Mouse (Mus musculus) yolk sac, embryonic 10.5 days (tissue): ENCODE data around the gene Frrs1l.

Experiments used
- DNase-seq: peaks from one replicate; pipeline ENCODE4 v3.0.0-alpha.2; 2017; ENCODE audit warnings: low spot score

The Frrs1l gene

DNA sequence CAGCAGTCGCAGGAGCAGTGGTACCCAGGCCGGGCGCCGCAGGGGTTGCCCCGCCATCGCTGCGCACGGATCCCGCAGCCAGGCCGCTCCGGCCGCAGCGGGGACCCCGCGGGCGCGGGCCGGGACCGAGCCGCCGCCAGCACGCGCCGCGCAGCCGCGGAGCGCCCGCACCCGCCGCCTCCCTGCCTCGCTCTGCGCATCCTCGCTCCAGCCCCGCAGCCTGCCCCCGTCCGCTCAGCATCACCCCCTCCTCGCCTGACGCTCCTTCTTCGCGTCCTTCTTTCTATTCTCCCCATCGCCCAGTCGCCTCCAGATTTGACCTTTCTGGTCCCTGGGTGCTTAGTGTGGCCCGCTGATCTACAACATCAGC is at the start of gene Frrs1l:
Gene Frrs1l, minus strand, starts transcription at position 177 of the 370 bp plus-strand sequence.
- DNase-seq = no peak

DNA sequence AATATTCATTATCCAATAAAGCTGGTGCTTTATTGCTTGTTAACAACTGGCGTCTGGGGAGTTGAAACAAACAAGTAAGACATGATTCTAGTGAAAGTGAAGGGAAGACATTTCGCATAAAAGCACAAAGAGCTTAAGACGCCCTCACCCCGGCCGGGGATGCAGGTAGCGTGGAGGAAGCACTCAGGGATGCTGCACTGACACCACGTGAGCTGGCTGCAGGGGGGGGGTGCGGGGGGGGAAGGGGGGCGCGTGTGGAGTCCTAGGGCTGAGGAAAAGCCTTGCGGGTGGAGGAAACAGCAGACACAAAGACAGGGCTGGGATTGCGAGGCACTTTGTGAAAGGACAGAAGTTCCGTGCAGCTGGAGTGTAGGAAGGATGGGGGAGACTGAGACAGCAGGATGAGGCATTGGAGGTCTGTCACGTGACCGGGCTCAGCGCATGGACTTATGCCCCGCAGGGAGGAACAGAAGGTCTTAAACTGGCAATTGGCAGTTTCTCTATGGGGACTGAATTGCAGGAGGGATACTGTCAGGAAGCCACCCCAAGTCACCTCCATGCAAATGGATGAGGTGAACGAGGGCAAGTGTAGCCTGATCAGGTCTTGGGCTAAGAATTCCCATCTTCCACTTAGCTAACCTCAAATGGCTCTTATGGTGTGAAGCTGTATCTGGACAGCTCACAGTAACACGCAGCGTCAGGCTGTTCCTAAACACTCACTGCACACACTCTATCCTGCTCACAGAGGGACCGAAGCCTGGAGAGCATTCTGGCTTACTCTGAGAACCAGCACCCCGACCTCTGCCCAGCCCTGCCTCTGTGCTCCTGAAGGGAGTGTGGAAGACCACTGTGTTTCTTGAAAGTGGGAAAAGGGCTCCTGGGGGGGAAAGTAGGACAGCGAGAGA is 49.2 kb upstream of the Frrs1l start:
- DNase-seq = no peak

DNA sequence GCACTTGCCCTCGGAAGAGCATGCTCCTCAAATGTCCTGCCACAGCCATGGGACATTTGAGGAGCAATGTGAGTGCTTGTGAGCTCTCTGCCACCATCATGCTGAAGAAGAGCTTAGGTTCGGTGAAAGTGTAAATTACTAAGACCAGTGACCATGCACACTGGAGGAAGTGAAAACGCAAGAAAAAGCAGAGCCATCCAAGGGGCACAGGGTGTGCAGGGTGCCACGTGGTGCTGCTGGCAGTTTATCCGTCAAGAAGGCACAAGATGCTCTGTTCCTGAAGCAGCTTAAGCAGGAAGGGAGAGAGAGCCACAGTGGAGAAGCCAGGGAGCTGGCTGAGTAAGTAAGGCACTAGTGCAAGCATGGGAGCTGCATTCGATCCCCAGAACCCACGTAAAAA is 47.4 kb upstream of the Frrs1l start:
- DNase-seq = no peak

DNA sequence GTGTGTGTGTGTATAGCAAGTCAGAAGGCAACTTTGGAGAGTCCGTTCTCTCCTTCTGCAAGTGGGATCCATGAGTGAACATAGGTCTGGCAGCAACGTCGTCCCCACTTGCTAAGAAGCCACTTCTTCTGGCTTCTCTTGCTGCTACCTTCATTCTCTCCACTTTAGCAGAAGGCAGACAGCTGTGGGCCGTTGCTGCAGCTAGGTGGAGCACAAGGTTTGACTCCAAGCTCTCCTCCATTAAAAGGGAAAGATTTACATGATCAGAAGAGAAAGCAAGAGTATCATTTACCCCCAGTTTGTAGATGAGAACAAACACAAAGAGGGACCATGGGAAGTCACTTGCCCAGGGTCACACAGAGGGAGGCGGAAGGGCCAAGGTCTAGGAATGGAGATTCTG is 44.0 kb upstream of the Frrs1l start:
- DNase-seq = no peak

DNA sequence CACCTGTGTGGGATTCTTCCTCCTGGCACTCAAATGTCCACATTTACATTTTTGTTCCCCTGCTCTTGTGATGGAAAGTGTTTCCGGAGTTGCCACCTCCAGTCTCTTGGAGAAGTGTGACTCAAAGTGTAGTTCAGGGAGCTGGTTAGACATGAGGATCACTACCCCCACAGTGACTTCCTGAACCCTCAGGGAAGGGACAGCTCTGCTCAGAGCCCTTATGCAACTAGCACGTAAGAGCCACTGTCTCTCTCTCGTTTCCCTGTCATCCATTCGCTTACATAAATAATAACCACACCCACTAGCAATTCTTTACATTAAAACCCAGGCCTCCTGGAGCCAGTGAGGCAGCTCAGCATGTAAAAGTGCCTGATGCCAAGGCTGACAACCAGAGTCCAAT is 41.2 kb upstream of the Frrs1l start:
- DNase-seq = no peak

DNA sequence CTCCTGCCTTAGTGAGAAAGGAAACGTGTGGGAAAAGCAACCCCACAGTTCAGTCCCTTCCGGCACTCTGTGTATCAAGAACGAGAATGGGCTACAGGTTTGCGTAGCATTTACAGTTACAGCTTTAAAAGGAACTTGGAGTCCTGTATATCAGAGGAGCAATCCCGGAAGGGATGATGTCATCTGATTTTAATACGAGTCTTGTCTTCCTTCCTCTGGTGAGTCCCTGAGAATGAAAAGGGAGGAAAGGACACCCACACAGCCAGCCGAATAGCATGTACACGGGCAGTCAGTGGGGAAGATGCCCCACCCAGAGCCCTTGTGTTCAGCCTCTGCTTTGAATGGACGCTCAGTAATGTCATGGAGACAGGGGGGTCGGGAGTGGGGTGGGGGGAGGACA is 37.8 kb upstream of the Frrs1l start:
- no peak for DNase-seq

DNA sequence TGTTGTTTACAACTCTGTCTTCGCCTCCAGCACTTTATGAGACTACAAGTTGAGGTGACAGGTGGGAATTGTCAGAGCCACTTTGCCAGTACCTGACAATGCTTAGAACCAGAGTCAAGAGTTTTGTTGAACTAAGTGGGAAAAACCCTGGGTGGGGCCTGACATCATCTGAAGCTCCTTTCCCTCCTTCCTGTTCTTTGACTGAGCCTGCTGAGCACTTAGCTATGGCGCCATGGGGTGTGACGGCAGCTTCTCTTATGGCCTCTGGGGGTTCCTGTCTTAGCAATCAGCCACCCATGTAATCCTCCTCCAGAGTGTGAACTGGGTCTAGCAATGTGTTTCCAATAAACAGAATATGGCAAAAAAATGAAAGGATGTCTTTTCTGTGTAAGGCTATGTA is 33.3 kb upstream of the Frrs1l start:
- no peak for DNase-seq

DNA sequence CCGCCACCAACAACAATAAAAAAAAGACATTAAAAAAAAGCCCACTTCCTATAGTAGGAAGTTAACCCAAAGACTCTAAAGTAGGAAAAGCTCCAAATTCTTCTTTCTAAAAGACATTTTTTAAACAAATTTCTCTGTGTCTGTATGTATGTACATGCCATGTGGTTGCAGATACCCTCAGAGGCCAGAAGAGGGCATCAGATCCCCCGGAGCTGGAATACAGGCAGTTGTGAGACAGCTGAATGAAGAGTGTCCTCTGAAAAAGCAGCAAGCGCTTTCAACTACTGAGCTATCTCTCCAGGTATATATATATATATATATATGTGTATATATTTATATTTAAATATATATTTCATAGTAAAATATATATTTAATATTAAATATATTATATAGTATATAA is 31.1 kb upstream of the Frrs1l start:
- no peak for DNase-seq

DNA sequence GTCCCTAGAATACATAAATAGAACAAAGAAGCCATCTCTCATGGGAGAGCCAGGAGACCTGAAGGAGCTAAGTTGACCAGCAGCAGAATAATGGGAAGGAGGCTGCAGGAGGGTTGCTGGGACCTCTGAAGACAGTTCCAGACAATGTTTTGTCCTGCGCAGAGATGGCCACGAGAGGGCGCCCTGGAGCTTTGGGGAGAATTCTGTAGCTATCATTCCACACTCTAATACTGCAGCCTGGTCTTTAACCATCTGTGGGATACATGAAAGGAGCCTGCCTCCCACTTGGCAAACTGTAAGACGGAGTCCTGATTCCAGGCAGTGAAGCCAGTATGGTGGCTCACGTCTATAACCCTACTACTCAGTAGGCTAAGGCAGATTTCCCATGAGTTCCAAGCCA is 27.0 kb upstream of the Frrs1l start:
- peak; percentile 39 for DNase-seq

DNA sequence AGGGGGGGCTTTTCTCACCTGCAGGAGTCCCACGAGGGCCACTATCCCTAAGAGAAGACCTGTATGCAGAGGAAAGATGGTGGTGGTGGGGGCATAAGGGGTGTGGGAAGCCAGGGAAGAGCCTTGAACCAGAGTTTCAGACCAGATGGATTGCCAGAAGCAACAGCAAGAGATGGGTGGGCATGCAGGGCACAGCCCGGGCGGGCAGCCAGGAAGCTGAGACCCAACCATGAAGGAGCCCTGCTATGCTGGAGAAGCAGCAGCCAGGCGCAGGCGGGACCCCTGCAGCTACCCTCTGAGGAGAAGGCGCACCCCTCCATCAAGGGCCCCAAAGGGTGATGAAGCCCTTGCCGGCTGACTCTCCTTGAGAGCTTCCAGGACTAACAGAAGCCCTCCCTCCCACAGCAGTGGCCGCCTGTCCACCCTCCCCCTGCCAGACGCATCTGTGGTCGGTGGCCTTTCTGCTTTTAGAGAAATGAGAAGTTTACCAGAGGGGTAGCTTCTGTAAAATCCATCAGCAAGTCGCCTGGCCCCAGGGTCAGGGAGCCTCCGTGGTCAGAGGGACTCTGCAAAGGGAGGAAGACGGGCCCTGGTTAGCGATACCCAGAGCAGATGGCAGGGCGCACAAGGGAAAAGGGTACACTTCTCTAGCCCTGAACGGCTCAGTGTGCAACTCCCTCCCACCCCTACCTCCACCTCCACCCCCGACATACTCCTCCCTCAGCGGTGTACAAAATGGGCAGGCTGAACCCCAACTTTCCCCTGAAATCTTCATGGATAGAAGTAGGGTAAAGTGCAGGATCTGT is 26.4 kb upstream of the Frrs1l start:
- DNase-seq = no peak

DNA sequence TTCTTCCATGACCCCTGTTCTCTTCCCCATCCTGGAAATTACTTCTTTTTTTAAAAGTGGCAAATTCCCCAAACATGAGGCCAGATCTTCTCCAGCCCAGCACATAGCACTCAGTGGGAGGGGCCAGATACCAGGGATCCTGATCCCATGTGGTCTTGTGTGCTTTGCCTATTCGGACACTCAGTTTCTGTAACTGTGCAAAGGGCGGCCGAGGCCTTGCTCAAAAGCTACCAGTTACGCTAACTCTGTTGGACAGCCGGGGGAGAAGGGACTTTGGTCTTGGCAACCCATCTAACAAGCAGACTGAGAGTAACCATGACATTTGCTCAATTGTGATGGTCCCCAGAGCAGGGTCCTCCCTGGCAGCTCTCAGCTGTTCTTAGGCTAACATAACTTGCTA is 24.8 kb upstream of the Frrs1l start:
- DNase-seq = no peak

DNA sequence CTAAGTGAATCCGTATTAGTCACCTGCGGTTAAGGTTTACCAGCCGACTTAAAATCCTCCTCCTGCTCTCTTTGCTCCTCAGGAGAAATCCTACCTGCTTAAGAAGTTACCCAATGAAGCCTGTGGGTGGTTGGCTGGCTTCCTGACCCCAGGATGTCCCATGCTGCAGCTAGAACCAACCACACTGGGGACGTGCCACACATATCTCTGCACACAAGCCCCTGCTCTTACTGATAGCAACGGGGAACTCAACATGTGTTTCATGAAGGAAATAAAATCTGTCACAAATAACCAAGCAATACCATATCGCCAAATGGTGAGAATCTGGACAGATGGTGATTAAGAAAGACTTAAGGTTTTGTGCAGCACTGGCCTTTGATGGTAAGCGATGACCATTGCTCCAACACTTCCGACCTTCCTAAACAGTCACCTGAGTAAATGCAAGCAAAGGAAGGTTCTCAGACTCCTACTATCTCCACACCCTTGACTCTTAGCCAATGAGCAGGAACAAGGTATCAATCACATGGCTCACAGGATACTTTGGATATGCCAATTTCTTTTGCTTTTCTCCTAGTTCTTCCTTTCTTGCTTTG is 21.4 kb upstream of the Frrs1l start:
- no peak for DNase-seq

DNA sequence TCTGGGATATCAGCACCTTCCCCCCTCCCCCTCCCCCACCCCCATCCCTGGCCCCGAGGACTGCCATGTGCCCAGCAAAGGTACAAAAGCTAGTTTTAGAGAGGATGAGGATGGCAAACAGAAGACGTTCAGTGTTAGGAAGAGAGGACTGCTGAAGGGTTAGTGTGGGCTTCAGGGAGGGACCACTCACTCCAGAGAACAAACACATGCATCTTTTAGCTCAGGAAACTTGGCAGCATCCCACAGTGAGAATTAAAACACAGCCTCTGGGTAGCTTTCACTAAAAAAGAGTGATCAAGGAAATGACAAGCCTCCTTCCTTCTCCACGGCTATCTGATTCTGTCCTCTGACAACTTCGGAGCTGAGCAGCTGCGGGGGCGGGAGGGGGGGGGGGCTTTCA is 20.7 kb upstream of the Frrs1l start:
- no peak for DNase-seq

DNA sequence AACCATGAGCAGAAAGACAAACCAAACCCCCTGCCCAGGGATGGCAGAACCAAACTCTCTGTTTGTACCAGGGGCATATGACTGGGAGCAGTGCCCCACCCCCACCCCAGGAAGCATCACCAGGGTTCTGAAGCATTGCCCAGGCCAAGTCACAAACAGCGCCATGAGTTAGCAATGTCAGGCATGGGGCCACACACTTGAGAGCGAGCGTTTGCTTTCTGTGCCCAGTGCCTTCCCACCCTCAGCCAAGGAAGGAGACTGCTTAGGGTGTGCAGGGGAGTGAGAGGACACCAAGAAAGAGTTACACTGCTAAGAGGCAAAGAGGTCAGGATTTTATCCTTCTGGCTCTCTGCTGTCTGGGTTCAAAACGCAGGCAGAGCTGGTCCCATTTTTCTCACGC is 20.2 kb upstream of the Frrs1l start:
- DNase-seq = no peak

DNA sequence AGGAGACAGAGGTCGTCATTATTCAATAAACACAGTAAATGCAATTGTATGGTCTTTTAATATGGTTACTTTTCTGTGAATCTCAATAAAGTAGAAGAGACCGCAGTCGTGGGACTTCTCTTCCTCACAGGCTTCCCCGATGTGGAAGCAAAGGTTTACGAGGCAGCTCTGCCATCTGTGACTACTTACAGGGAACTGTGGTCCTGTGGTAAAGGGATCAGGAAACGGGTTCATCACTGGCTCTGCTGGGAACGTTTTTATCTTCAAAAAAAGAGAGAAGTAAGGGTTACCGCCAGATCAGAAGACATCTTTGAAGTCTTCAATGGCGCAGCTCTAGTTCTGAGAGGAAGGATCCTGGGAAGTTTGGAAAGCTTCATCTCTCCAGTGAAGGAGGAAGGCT is 17.5 kb upstream of the Frrs1l start:
- DNase-seq = no peak

DNA sequence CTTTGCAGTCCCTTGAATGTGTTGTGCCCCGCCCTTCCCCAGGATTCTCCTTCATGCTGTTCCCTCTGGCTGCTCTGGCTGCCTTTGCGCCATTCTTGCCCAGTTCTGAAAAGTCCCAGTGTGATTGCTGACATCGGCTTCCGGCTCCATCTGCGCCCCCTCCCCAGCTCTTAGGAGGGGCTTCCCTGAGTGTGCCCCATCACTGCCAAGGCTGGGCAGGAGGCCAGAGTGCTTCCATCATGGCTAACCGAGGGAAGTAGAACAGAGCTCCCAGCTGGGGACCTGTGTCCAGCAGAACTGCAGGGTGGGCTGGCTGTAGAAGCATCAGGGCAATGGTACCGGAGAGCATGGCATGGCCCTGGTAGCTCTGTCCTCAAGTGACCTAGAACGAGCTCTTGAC is 14.8 kb upstream of the Frrs1l start:
- DNase-seq = no peak

DNA sequence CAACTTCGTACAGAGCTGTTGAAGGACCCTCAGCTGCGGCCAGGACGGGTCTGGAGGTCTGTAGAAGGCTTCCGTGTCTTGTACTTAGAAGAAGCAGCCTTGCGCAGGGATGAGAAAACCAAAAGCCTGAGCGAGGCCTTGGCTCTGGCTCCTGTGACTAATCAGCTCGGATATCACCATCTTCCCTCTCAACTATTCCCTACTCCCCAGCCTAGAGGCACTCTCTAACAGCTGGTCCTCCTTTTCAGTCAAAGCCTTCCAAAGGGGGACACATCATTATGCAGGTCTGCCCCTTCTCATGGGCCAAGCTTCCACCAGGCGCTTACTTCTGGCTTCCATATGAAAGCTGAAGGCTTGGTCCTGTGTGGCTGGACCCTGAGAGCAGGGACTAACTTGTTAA is 13.7 kb upstream of the Frrs1l start:
- DNase-seq = no peak

DNA sequence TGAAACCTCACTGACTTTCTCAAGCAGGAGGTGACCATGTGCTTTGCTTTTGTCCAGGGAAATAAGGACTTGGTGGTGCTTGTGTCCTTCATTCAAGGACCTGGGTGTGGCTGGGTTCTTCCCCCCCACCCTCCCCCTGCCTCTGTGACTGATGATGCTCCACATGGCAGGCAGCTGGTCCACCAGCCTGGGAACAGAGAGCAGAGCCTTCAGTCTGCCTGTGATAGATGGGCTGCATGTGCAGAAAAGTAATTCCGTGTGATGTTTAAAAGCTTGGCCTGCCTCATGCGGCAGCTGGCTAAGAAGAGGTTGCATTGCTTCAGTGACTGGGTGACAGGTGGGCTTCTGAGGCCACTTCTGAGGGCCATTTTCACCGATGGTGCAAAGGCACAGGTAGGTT is 12.6 kb upstream of the Frrs1l start:
- no peak for DNase-seq

DNA sequence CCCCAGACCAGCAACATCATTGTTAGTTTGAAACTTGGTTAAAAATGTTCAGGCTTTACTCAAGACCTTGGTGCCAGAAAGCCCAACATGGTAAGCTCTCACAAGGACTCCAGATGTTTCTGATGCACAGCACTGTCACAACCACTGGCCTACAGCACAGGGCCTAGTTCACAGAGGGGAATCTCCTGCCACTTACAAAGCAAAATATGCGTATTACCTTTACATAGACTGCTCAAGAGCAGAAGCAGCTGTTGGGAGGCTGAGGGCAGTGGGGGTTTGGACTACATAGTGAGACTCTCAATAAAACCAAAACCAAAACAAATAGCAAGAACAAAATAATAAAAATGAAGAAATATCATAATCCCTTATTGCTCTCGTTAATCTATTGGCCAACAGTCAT is 11.2 kb upstream of the Frrs1l start:
- DNase-seq = no peak

DNA sequence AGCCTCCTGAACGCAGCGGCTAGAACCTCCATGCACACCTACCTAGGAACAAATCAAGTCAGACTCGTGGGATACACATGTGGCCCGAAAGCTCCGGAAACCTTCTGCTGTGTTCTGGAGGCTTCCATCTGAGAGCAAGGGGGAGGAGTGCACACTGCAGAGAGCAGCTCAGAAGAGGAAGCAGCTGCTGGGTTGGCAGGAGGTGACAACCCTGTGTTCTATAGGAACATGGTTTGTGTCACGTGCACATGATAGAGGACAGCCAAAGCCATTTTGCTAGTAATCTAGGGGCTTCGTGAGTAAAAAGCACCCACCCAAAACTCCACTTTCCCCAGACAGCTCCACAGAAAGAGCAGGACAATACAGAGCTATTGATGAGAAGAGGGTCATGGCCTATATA is 3.1 kb upstream of the Frrs1l start:
- no peak for DNase-seq

DNA sequence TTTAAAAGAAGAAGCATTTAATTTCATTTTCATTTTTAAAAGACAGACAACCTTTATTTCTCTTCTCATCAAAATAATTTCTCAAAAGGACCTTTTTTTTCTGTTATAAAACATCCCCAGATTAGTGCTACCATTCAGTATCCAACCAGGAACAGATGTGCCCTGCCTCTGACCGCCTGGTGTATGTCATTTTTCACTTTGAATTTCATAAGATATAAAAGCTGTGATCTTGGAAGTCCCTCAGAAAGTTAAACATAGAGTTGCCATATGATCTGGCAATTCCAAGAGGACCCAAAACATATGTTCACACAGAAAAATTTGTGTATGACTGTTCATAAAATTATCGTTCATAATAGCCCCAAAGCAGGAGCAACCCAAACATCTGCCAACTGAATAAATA is 1.8 kb upstream of the Frrs1l start:
- no peak for DNase-seq

DNA sequence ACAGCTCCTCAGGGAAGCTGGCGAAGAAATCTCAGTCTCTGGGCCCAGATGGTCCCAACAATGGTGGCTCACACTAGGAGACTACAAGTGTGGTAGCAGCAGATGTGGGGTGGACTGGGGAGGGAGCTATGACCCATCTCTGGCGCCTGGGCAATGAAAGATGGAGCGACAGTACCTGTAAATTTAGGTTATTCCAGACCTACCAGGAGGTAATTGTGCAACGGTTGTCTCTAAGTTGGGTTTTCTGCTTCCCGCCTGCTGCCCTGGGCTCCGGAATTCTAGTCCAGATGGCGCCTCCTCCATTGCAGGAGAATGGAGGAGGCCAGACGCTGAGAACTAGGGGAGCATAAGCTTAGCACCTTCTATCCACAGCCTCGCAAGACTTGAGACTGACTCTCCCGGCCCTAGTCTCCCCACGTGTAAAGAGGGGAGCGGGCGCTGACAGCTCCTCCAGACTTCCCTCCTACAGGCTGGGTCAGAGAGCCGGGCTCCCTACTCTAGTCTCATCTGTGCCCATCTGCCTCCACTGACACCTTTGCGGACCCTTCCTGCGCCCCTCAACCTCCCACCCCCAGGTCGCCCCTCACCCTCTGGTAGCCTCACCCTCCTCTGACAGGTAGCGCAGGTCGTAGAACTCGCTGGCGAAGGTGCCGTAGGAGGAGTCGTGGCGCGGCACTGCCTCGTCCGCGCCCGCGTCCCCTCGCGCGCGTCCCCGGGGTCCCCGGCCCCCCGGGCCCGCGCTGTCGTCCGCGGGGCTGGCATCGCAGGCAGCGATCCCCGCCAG is 568 bp downstream of the Frrs1l start:
- peak; percentile 6 for DNase-seq
